ENCODE assay signal across 8 mouse cellular contexts in genomic region chr19:43729296-43730036, GRCm38 (mm10). TPM values are rescaled to one million over a fixed set of nuclear protein-coding genes. Genes with fewer than 3 reads are reported as not detected.
DNase-seq lines count a peak whose midpoint lies in the region; ATAC-seq lines count a peak whose summit lies in the region.

No protein-coding gene starts in this region.

- H3K9me3 ChIP-seq in midbrain, embryonic 13.5 days: no peaks in the 10 kb centered on the region

- peak; percentile 45 for DNase-seq in adrenal gland, postnatal 14 days
- no peak for DNase-seq in adrenal gland, postnatal 25 days
- DNase-seq in heart, postnatal 36 days: peak; percentile 13 to 28
- no peak for DNase-seq in right cerebral cortex, postnatal 25 days
- DNase-seq in kidney, adult 11 months: no peak

- intact Hi-C loops in heart, postnatal 36 days (cut with DNase I): no loop called here

- 0 out of 2 replicates have a peak, but pooled peaks have one; percentile 34 for ATAC-seq in midbrain, embryonic 13.5 days
- no peak for ATAC-seq in megakaryocyte, adult 5-6 weeks (ENCODE audit: poor library complexity, severe bottlenecking)

- no peak overlapping the region for H3K27ac ChIP-seq in brown adipose tissue, adult 24 weeks (replicated peaks; ENCODE audit: low read depth, low read length)
- H3K27ac ChIP-seq in midbrain, embryonic 13.5 days: peak overlapping the region; percentile 60; the same call in 1 of the 2 replicates

- peak overlapping the region; percentile 41; the same call in 1 of the 2 replicates for H3K9ac ChIP-seq in midbrain, embryonic 13.5 days (replicated peaks)

- WGBS in midbrain, embryonic 13.5 days: 35% methylated on average over 22 of the region's 22 CpGs

- peak overlapping the region; percentile 51 for H3K4me2 ChIP-seq in midbrain, embryonic 13.5 days (replicated peaks)

- H3K4me3 ChIP-seq in brown adipose tissue, adult 24 weeks (ENCODE audit: insufficient read depth, low read depth, low read length): peak overlapping the region; percentile 38; the same call in 1 of the 2 replicates
- H3K4me3 ChIP-seq in midbrain, embryonic 13.5 days (replicated peaks): peak overlapping the region; percentile 31

- H3K36me3 ChIP-seq in midbrain, embryonic 13.5 days: peaks cover 52% of the 10 kb centered on the region

- no peaks in the 10 kb centered on the region for H3K27me3 ChIP-seq in midbrain, embryonic 13.5 days

- H3K4me1 ChIP-seq in brown adipose tissue, adult 24 weeks (ENCODE audit: control insufficient read depth, insufficient read depth, insufficient read length, low read length): no peaks in the 10 kb centered on the region
- peaks cover 6% of the 10 kb centered on the region for H3K4me1 ChIP-seq in midbrain, embryonic 13.5 days (replicated peaks)

RNA-seq across cellular contexts. Expression of gene Cutc, which starts 23.3 kb away (rescaled TPM):
- 14.9 and 18.0 TPM in 2 replicates for total RNA-seq in adrenal gland, postnatal 14 days (2021)
- 10.6 and 15.3 TPM in 2 replicates for total RNA-seq in adrenal gland, postnatal 25 days (2021)
- 19.4 and 22.1 TPM in 2 replicates for polyA plus RNA-seq in brown adipose tissue, adult 24 weeks (2012; ENCODE audit: insufficient read depth, insufficient read length, missing spikeins)
- total RNA-seq in heart, postnatal 36 days (2021): 10 to 100 TPM; 15.1 to 16.3 TPM
- 8.4 and 9.8 TPM in 2 replicates for polyA plus RNA-seq in midbrain, embryonic 13.5 days (2015; fragmentation: Nextera tagmentation; extraction: Ambion mirVana)
- total RNA-seq in megakaryocyte, adult 5-6 weeks (2015): 29.8 and 37.1 TPM in 2 replicates
- total RNA-seq in megakaryocyte, adult 5-6 weeks (2017): 19.2 and 29.5 TPM in 2 replicates

RNA-seq across cellular contexts. Expression of gene Cox15, which starts 23.3 kb away (rescaled TPM):
- 31.8 and 32.4 TPM in 2 replicates for total RNA-seq in adrenal gland, postnatal 14 days (2021)
- 48.5 and 49.6 TPM in 2 replicates for total RNA-seq in adrenal gland, postnatal 25 days (2021)
- polyA plus RNA-seq in brown adipose tissue, adult 24 weeks (2012; ENCODE audit: insufficient read depth, insufficient read length, missing spikeins): 29.4 and 34.1 TPM in 2 replicates
- total RNA-seq in heart, postnatal 36 days (2021): 10 to 100 TPM; 31.9 to 34.3 TPM
- 12.0 and 12.7 TPM in 2 replicates for polyA plus RNA-seq in midbrain, embryonic 13.5 days (2015; fragmentation: Nextera tagmentation; extraction: Ambion mirVana)
- total RNA-seq in megakaryocyte, adult 5-6 weeks (2015): 9.0 and 10.6 TPM in 2 replicates
- total RNA-seq in megakaryocyte, adult 5-6 weeks (2017): 8.7 and 19.2 TPM in 2 replicates

RNA-seq across cellular contexts. Expression of gene Entpd7, which starts 40.0 kb away (rescaled TPM):
- total RNA-seq in adrenal gland, postnatal 14 days (2021): 16.3 and 18.5 TPM in 2 replicates
- total RNA-seq in adrenal gland, postnatal 25 days (2021): 21.6 and 22.9 TPM in 2 replicates
- polyA plus RNA-seq in brown adipose tissue, adult 24 weeks (2012; ENCODE audit: insufficient read depth, insufficient read length, missing spikeins): 1.7 and 2.0 TPM in 2 replicates
- total RNA-seq in heart, postnatal 36 days (2021): 1 to 10 TPM; 2.9 to 3.3 TPM
- polyA plus RNA-seq in midbrain, embryonic 13.5 days (2015; fragmentation: Nextera tagmentation; extraction: Ambion mirVana): 9.1 and 9.9 TPM in 2 replicates
- total RNA-seq in megakaryocyte, adult 5-6 weeks (2015): 16.6 and 17.8 TPM in 2 replicates
- total RNA-seq in megakaryocyte, adult 5-6 weeks (2017): 7.4 and 7.7 TPM in 2 replicates

RNA-seq across cellular contexts. Expression of gene Abcc2, which starts 52.5 kb away (rescaled TPM):
- total RNA-seq in adrenal gland, postnatal 14 days (2021): 1.8 and 17.0 TPM in 2 replicates
- total RNA-seq in adrenal gland, postnatal 25 days (2021): 0.06 and 1.9 TPM in 2 replicates
- polyA plus RNA-seq in brown adipose tissue, adult 24 weeks (2012; ENCODE audit: insufficient read depth, insufficient read length, missing spikeins): 1.1 TPM in 1 of 2 replicates, not detected in the other
- total RNA-seq in heart, postnatal 36 days (2021): not detected
- 0.03 TPM in 2 replicates for polyA plus RNA-seq in midbrain, embryonic 13.5 days (2015; fragmentation: Nextera tagmentation; extraction: Ambion mirVana)
- 2.8 and 3.9 TPM in 2 replicates for total RNA-seq in megakaryocyte, adult 5-6 weeks (2015)
- 3.3 and 6.1 TPM in 2 replicates for total RNA-seq in megakaryocyte, adult 5-6 weeks (2017)

RNA-seq across cellular contexts. Expression of gene Slc25a28, which starts 54.8 kb away (rescaled TPM):
- 58.0 and 62.1 TPM in 2 replicates for total RNA-seq in adrenal gland, postnatal 14 days (2021)
- 78.7 and 96.2 TPM in 2 replicates for total RNA-seq in adrenal gland, postnatal 25 days (2021)
- polyA plus RNA-seq in brown adipose tissue, adult 24 weeks (2012; ENCODE audit: insufficient read depth, insufficient read length, missing spikeins): 33.1 and 35.6 TPM in 2 replicates
- total RNA-seq in heart, postnatal 36 days (2021): 10 to 100 TPM; 27.9 to 29.3 TPM
- polyA plus RNA-seq in midbrain, embryonic 13.5 days (2015; fragmentation: Nextera tagmentation; extraction: Ambion mirVana): 10.8 and 14.4 TPM in 2 replicates
- total RNA-seq in megakaryocyte, adult 5-6 weeks (2015): 21.0 and 25.0 TPM in 2 replicates
- total RNA-seq in megakaryocyte, adult 5-6 weeks (2017): 33.5 and 33.6 TPM in 2 replicates

Comparison
In these comparisons a context has a peak if more than half of its experiments do, and no peak if none do; other contexts are left out.
1. DNase-seq: peak in adrenal gland, postnatal 14 days (single experiment) and heart, postnatal 36 days (2 of 2); none in adrenal gland, postnatal 25 days (single experiment), right cerebral cortex, postnatal 25 days (single experiment) and kidney, adult 11 months (single experiment).